Mouse (Mus musculus) heart, postnatal 0 days (tissue): ENCODE data around the gene Trim27. TPM values are rescaled to one million over a fixed set of nuclear protein-coding genes. Genes with fewer than 3 reads are reported as not detected.
A peak's percentile ranks its signal among the peaks of the same experiment; 100 is the strongest.

Experiments used
- ATAC-seq: fragments of 200-750 bp; cut with Nextera tagmentation; 2 replicates; pipeline ENCODE4 v1.8.0; 2017; ENCODE audit warnings: low read depth, moderate number of reproducible peaks, moderate library complexity; ENCODE audit not compliant: insufficient read depth
- DNase-seq: peaks from one replicate; pipeline ENCODE4 v3.0.0-alpha.2; 2016; ENCODE audit warnings: low spot score
- H3K27ac ChIP-seq: fragments of 300-500 bp; sonication (generic); 2 replicates; pipeline ENCODE4 v1.5.1; 2014; ENCODE audit warnings: low read depth, mild to moderate bottlenecking
- H3K27me3 ChIP-seq: fragments of 300-500 bp; sonication (generic); 2 replicates; pipeline ENCODE4 v1.6.1; 2014; ENCODE audit warnings: low read length, mixed read lengths; ENCODE audit not compliant: control insufficient read depth, insufficient read depth
- H3K36me3 ChIP-seq: fragments of 300-500 bp; sonication (generic); replicated peaks from 2 replicates; pipeline ENCODE4 v1.6.1; 2014; ENCODE audit warnings: low read length, mixed read lengths; ENCODE audit not compliant: control insufficient read depth, insufficient read depth
- H3K4me1 ChIP-seq: fragments of 300-500 bp; sonication (generic); 2 replicates; pipeline ENCODE4 v1.6.1; 2014; ENCODE audit warnings: antibody characterized with exemption; ENCODE audit not compliant: control insufficient read depth, insufficient read depth
- H3K4me2 ChIP-seq: fragments of 300-500 bp; sonication (generic); 2 replicates; pipeline ENCODE4 v1.6.1; 2014; ENCODE audit warnings: low read depth, mild to moderate bottlenecking, low read length, moderate library complexity
- H3K4me3 ChIP-seq: fragments of 300-500 bp; sonication (generic); 2 replicates; pipeline ENCODE4 v1.5.1; 2014; ENCODE audit warnings: low read depth, low read length
- H3K9ac ChIP-seq: fragments of 300-500 bp; sonication (generic); replicated peaks from 2 replicates; pipeline ENCODE4 v1.6.1; 2014; ENCODE audit warnings: low read depth, low read length, mixed read lengths
- H3K9me3 ChIP-seq: fragments of 300-500 bp; sonication (generic); replicated peaks from 2 replicates; pipeline ENCODE4 v1.6.1; 2016; ENCODE audit warnings: low read length; ENCODE audit not compliant: control insufficient read depth
- CTCF ChIP-seq: IDR thresholded peaks from 2 replicates; pipeline ENCODE4 v1.5.1; 2016; ENCODE audit warnings: antibody characterized with exemption, control low read depth, low read depth
- EP300 ChIP-seq: IDR thresholded peaks from 2 replicates; pipeline ENCODE4 v1.6.1; 2016; ENCODE audit warnings: antibody characterized with exemption, low read depth
- WGBS: fragments of 180-500 bp; shearing (Covaris S2); extraction: QIAGEN DNeasy Blood & Tissue Kit; methylation state at CpG from one replicate; pipeline ENCODE4 v1.1.7; 2014; 5-methylcytosine and 5-hydroxymethylcytosine counted together
- polyA plus RNA-seq: library from polyadenylated mRNA; unstranded; fragments of >200 nt; fragmentation: Nextera tagmentation; extraction: Ambion mirVana; gene quantifications from 2 replicates; pipeline ENCODE4 v1.2.1, GENCODE M21; 2015
- total RNA-seq: library from RNA; depleted of rRNA; stranded (reverse); fragments of >200 nt; gene quantifications from 2 replicates; pipeline ENCODE4 v1.2.3, GENCODE M21; 2014; ENCODE audit warnings: low replicate concordance

Trim27 gene
- total and polyA plus RNA-seq, 2 experiments from 2014 or later: 35.3 to 58.2 TPM

- 49% methylated on average over 5 of the region's 5 CpGs for WGBS
Measured at GRCm38 (mm10) chr13:21162591-21162990, 16.7 kb upstream of the Trim27 start.

GRCm38 (mm10) chr13:21166936-21167909 is 12.0 kb upstream of the Trim27 start:
- Histone ChIP-seq H3K4me1 (no peaks in the 10 kb centered on the region; the same call in 1 of the 2 replicates), H3K27me3 (no peaks in the 10 kb centered on the region), H3K4me3 (peak overlapping the region; percentile 64), H3K9ac (peak overlapping the region; percentile 46; the same call in 1 of the 2 replicates), H3K27ac (0 out of 2 replicates have a peak overlapping the region, but pooled peaks have one; percentile 28), H3K9me3 (no peaks in the 10 kb centered on the region), H3K4me2 (peak overlapping the region; percentile 84), H3K36me3 (no peaks in the 10 kb centered on the region)
- under 1% methylated on average over 27 of the region's 27 CpGs for WGBS
- DNase-seq: peak; percentile 63
- no peak for TF ChIP-seq CTCF
- TF ChIP-seq EP300: no peak; the same call in 1 of the 2 replicates
- ATAC-seq: peak; percentile 56

More at GRCm38 (mm10) chr13:21162591-21162990, 16.7 kb upstream of the Trim27 start:
- DNase-seq (no peak), ATAC-seq (no peak)
- Histone ChIP-seq H3K27ac (no peak overlapping the region), H3K4me3 (no peak overlapping the region), H3K27me3 (no peaks in the 10 kb centered on the region), H3K9ac (no peak overlapping the region), H3K4me2 (no peak overlapping the region), H3K36me3 (no peaks in the 10 kb centered on the region), H3K4me1 (no peaks in the 10 kb centered on the region), H3K9me3 (no peaks in the 10 kb centered on the region)
- no peak for TF ChIP-seq CTCF
- TF ChIP-seq EP300: no peak

- no peaks in the 10 kb centered on the region for H3K9me3 ChIP-seq
- DNase-seq (no peak), ATAC-seq (peak; percentile 37; the same call in 1 of the 2 replicates)
- WGBS: 0% methylated on average over 8 of the region's 8 CpGs
- no peaks in the 10 kb centered on the region for H3K36me3 ChIP-seq
- H3K9ac ChIP-seq: peak overlapping the region; percentile 50; the same call in 1 of the 2 replicates
- H3K4me3 ChIP-seq: peak overlapping the region; percentile 64
- peak overlapping the region; percentile 84 for H3K4me2 ChIP-seq
- TF ChIP-seq CTCF (no peak), EP300 (no peak)
- H3K27me3 ChIP-seq: no peaks in the 10 kb centered on the region
- peak overlapping the region; percentile 43; the same call in 1 of the 2 replicates for H3K27ac ChIP-seq
- H3K4me1 ChIP-seq: peaks cover 5% of the 10 kb centered on the region
Measured at GRCm38 (mm10) chr13:21167910-21168300, 11.3 kb upstream of the Trim27 start.

- Histone ChIP-seq H3K36me3 (no peaks in the 10 kb centered on the region), H3K4me3 (peak overlapping the region; percentile 64), H3K27me3 (no peaks in the 10 kb centered on the region), H3K9ac (peak overlapping the region; percentile 50), H3K4me1 (peaks cover 7% of the 10 kb centered on the region), H3K27ac (peak overlapping the region; percentile 43), H3K9me3 (no peaks in the 10 kb centered on the region), H3K4me2 (peak overlapping the region; percentile 84)
- DNase-seq: peak; percentile 43
- under 1% methylated on average over 16 of the region's 16 CpGs for WGBS
- TF ChIP-seq EP300 (no peak), CTCF (no peak)
- ATAC-seq: no peak
Measured at GRCm38 (mm10) chr13:21168371-21169011, 10.8 kb upstream of the Trim27 start.

- Histone ChIP-seq H3K4me2 (peak overlapping the region; percentile 84), H3K27ac (peak overlapping the region; percentile 43; the same call in 1 of the 2 replicates), H3K27me3 (no peaks in the 10 kb centered on the region), H3K4me1 (peaks cover 7% of the 10 kb centered on the region), H3K9ac (peak overlapping the region; percentile 50), H3K9me3 (no peaks in the 10 kb centered on the region), H3K4me3 (peak overlapping the region; percentile 64), H3K36me3 (no peaks in the 10 kb centered on the region)
- DNase-seq (no peak), ATAC-seq (no peak)
- TF ChIP-seq CTCF (no peak), EP300 (no peak)
- WGBS: under 1% methylated on average over 14 of the region's 14 CpGs
Measured at GRCm38 (mm10) chr13:21169121-21169656, 10.1 kb upstream of the Trim27 start.
